Comparison of ENCODE assay signal across 13 mouse cellular contexts in the genomic region with DNA sequence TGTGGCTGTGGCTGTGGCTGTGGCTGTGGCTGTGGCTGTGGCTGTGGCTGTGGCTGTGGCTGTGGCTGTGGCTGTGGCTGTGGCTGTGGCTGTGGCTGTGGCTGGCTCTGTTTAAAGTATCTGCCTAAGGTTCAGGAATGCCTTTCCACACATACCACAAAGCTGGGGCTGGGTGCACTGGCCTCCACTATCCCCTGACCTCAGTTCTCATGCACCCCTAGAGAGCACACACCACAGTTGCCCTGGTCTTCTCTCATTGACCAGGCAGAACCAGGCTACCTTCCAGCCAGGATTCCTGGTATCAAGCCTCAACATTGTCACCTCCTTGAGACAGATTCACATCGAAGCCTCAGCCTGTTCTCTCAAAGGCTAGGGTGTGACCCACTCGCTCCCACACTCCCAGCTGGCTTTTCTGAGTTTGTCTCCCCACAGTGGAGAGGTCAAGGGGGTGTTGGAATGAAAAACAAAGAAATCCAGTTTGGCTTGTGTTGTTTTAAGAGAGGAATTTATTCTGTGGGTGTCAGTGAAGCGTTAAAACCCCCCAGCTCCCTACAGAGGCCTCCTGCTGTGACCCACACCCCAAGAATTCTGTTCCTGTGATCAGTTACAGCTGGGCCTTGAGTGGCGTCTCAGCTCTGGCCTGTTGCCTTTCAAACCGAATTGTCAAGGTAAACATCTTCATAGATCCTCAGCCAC. TPM values are rescaled to one million over a fixed set of nuclear protein-coding genes. Genes with fewer than 3 reads are reported as not detected.
DNase-seq lines count a peak whose midpoint lies in the region; ATAC-seq and TF ChIP-seq lines count a peak whose summit lies in the region.
"Had no signal": no experiment of that assay in that cellular context is flagged by ENCODE, and none has a peak within 500 bp of the region (broad histone marks: within the 10 kb centered on the region; RNA-seq: fewer than 3 reads in every experiment).

No protein-coding gene starts in this region.

- no peaks in the 10 kb centered on the region for H3K36me3 ChIP-seq in heart, embryonic 10.5 days
- no peaks in the 10 kb centered on the region for H3K36me3 ChIP-seq in embryonic facial prominence, embryonic 13.5 days
- H3K36me3 ChIP-seq in limb, embryonic 14.5 days (ENCODE audit: control insufficient read depth, insufficient read depth, low read length): no peaks in the 10 kb centered on the region; the same call in 1 of the 2 replicates
- H3K36me3 ChIP-seq: G1E; midbrain, embryonic 15.5 days had no signal

- DNase-seq in heart, embryonic 10.5 days (ENCODE audit: low spot score): no peak
- no peak for DNase-seq in heart, adult 11 months
- peak; percentile 50 for DNase-seq in kidney, postnatal 10 days
- no peak for DNase-seq in kidney, adult 9 months
- DNase-seq in limb, embryonic 14.5 days (ENCODE audit: low spot score): no peak
- no peak for DNase-seq in urinary bladder, postnatal 25 days (ENCODE audit: low spot score)
- DNase-seq: cerebellum, postnatal 25 days; liver, postnatal 0 days; thymus, postnatal 14 days had no signal

- H3K27ac ChIP-seq in heart, embryonic 10.5 days: peak overlapping the region; percentile 83
- peak overlapping the region; percentile 62 for H3K27ac ChIP-seq in embryonic facial prominence, embryonic 13.5 days
- H3K27ac ChIP-seq in limb, embryonic 14.5 days (replicated peaks; ENCODE audit: low read depth, low read length): no peak overlapping the region
- H3K27ac ChIP-seq: midbrain, embryonic 15.5 days had no signal

- no peak overlapping the region for H3K9ac ChIP-seq in embryonic facial prominence, embryonic 13.5 days
- H3K9ac ChIP-seq in limb, embryonic 14.5 days (ENCODE audit: low read depth, low read length, severe bottlenecking): 0 out of 2 replicates have a peak overlapping the region, but pooled peaks have one; percentile 12
- H3K9ac ChIP-seq: liver, postnatal 0 days; midbrain, embryonic 15.5 days had no signal

- no peaks in the 10 kb centered on the region for H3K27me3 ChIP-seq in heart, embryonic 10.5 days (ENCODE audit: insufficient read depth, poor library complexity, severe bottlenecking)
- no peaks in the 10 kb centered on the region for H3K27me3 ChIP-seq in embryonic facial prominence, embryonic 13.5 days
- H3K27me3 ChIP-seq in limb, embryonic 14.5 days (ENCODE audit: control insufficient read depth, insufficient read depth, low read length): no peaks in the 10 kb centered on the region
- H3K27me3 ChIP-seq: midbrain, embryonic 15.5 days had no signal

- no peak overlapping the region for H3K4me2 ChIP-seq in embryonic facial prominence, embryonic 13.5 days
- no peak overlapping the region for H3K4me2 ChIP-seq in limb, embryonic 14.5 days (replicated peaks; ENCODE audit: low read depth, low read length, severe bottlenecking)
- H3K4me2 ChIP-seq: midbrain, embryonic 15.5 days had no signal

- WGBS in heart, embryonic 10.5 days: 52% methylated on average over 5 of the region's 5 CpGs
- WGBS in embryonic facial prominence, embryonic 13.5 days: 37% methylated on average over 5 of the region's 5 CpGs
- WGBS in limb, embryonic 14.5 days: 53% methylated on average over 5 of the region's 5 CpGs

- no peak for TF ChIP-seq POLR2A in limb, embryonic 14.5 days (IDR thresholded peaks at IDR 0.05; ENCODE audit: borderline replicate concordance, extremely low read depth, insufficient read depth, insufficient read length)

- H3K9me3 ChIP-seq in heart, embryonic 10.5 days: no peaks in the 10 kb centered on the region
- no peaks in the 10 kb centered on the region for H3K9me3 ChIP-seq in embryonic facial prominence, embryonic 13.5 days
- no peaks in the 10 kb centered on the region for H3K9me3 ChIP-seq in limb, embryonic 14.5 days (ENCODE audit: control insufficient read depth, low read length)
- H3K9me3 ChIP-seq: G1E; midbrain, embryonic 15.5 days had no signal

- no peak overlapping the region for H3K4me3 ChIP-seq in heart, embryonic 10.5 days
- H3K4me3 ChIP-seq in embryonic facial prominence, embryonic 13.5 days: no peak overlapping the region
- H3K4me3 ChIP-seq in limb, embryonic 14.5 days (replicated peaks; ENCODE audit: low read length): no peak overlapping the region
- H3K4me3 ChIP-seq: midbrain, embryonic 15.5 days had no signal

- ATAC-seq in embryonic facial prominence, embryonic 13.5 days (ENCODE audit: insufficient number of reproducible peaks, insufficient read depth, low FRiP score, low TSS enrichment, low read depth): no peak
- no peak for ATAC-seq in limb, embryonic 14.5 days (ENCODE audit: low FRiP score, low read depth)
- ATAC-seq in monocyte, adult 5-6 weeks (replicated peaks; ENCODE audit: insufficient number of reproducible peaks, low FRiP score, low TSS enrichment, poor library complexity, severe bottlenecking): no peak
- ATAC-seq: liver, postnatal 0 days; midbrain, embryonic 15.5 days had no signal

- H3K4me1 ChIP-seq in heart, embryonic 10.5 days: peaks cover 77% of the 10 kb centered on the region
- peaks cover 37% of the 10 kb centered on the region for H3K4me1 ChIP-seq in embryonic facial prominence, embryonic 13.5 days
- peaks cover 20% of the 10 kb centered on the region for H3K4me1 ChIP-seq in limb, embryonic 14.5 days (ENCODE audit: control insufficient read depth, insufficient read depth, low read length)
- H3K4me1 ChIP-seq: midbrain, embryonic 15.5 days had no signal

RNA-seq across cellular contexts. Expression of a gene that starts 15.2 kb away (rescaled TPM):
- polyA plus RNA-seq in heart, embryonic 10.5 days (2016; fragmentation: Nextera tagmentation; extraction: Ambion mirVana): 143 and 257 TPM in 2 replicates
- polyA plus RNA-seq in embryonic facial prominence, embryonic 13.5 days (2015; fragmentation: Nextera tagmentation; extraction: Ambion mirVana): 121 and 137 TPM in 2 replicates
- polyA plus RNA-seq in limb, embryonic 14.5 days (2012; rRNA removed): 225 and 296 TPM in 2 replicates
- 210 and 215 TPM in 2 replicates for polyA plus RNA-seq in limb, embryonic 14.5 days (2014; fragmentation: Nextera tagmentation; extraction: Ambion mirVana)
- 1.5 to 5.7 TPM (median 2.8 TPM) in 3 replicates for total RNA-seq in monocyte, adult 5-6 weeks (2017)
- polyA plus RNA-seq: G1E had no signal

RNA-seq across cellular contexts. Expression of a gene that starts 15.3 kb away (rescaled TPM):
- 54.9 and 97.0 TPM in 2 replicates for polyA plus RNA-seq in heart, embryonic 10.5 days (2016; fragmentation: Nextera tagmentation; extraction: Ambion mirVana)
- polyA plus RNA-seq in embryonic facial prominence, embryonic 13.5 days (2015; fragmentation: Nextera tagmentation; extraction: Ambion mirVana): 58.8 and 62.0 TPM in 2 replicates
- 89.0 and 109 TPM in 2 replicates for polyA plus RNA-seq in limb, embryonic 14.5 days (2012; rRNA removed)
- polyA plus RNA-seq in limb, embryonic 14.5 days (2014; fragmentation: Nextera tagmentation; extraction: Ambion mirVana): 76.3 and 76.4 TPM in 2 replicates
- 1.7 to 5.2 TPM (median 3.4 TPM) in 3 replicates for total RNA-seq in monocyte, adult 5-6 weeks (2017)
- polyA plus RNA-seq: G1E had no signal
